Mouse (Mus musculus): Measurements from ENCODE around the gene Nkx1-2. TPM values are rescaled to one million over a fixed set of nuclear protein-coding genes. Genes with fewer than 3 reads are reported as not detected.

Gene Nkx1-2
- polyA plus RNA-seq, 1 experiment from 2014 or later = 2.6 TPM

- Histone ChIP-seq H3K27ac (replicated peaks) (no peak overlapping the region), H3K36me3 (peaks cover 41% of the 10 kb centered on the region), H3K4me1 (no peaks in the 10 kb centered on the region), H3K4me2 (replicated peaks) (no peak overlapping the region), H3K9me3 (no peaks in the 10 kb centered on the region), H3K9ac (replicated peaks) (no peak overlapping the region), H3K27me3 (0 out of 2 replicates have a peak, but pooled peaks cover 3% of the 10 kb centered on the region), H3K4me3 (no peak overlapping the region)
- 91% methylated on average over 5 of the region's 5 CpGs for WGBS
- no peak for ATAC-seq (ENCODE audit: low FRiP score, low read depth)
Observed at GRCm38 (mm10) chr7:132556575-132556974, 42.9 kb downstream of the Nkx1-2 start.

DNA sequence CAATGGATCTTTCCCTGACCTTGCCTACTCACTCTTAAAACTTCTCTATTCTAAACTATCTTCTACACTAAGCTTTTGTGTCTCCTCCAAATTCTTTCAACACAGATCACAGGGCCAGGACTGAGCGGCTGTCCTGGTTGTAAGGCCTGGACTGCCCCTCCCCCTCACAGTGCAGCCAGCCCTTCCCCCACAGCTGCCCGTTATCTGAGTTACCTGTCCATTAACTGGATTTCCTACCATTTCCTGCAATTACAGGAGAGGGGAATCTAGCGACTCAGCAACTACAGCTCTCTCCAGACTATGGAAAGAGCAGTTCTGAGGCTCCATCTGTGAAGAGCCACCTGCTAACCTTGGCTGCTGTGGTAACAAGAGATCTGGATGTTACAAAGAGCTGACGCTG is 43.5 kb downstream of the Nkx1-2 start:
- 58% methylated on average over 4 of the region's 4 CpGs for WGBS
- Histone ChIP-seq H3K4me3 (no peak overlapping the region), H3K36me3 (peaks cover 35% of the 10 kb centered on the region), H3K9ac (replicated peaks) (no peak overlapping the region), H3K4me2 (replicated peaks) (no peak overlapping the region), H3K27ac (replicated peaks) (no peak overlapping the region), H3K9me3 (no peaks in the 10 kb centered on the region), H3K27me3 (0 out of 2 replicates have a peak, but pooled peaks cover 3% of the 10 kb centered on the region), H3K4me1 (no peaks in the 10 kb centered on the region)
- ATAC-seq (ENCODE audit: low FRiP score, low read depth) = no peak

DNA sequence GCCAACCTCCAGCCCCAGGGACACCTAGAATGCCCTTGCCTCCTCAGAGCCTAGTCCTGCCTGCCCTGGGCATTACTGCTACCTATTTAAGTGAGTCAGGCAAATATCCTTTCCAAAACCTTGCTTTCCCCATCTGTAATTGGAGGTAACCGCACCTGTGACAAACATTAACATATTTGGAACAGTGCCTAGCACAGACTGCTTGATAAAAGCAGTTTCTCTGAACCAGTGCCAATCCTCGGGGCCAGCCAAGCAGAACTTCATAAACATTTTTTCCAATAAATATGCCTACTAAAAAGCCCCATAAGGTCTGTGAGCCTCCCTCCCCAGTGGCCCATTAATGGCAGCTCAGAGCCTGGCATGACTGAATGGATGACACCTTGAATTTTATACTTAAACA is 45.3 kb downstream of the Nkx1-2 start:
- 92% methylated on average over 2 of the region's 2 CpGs for WGBS
- ATAC-seq (ENCODE audit: low FRiP score, low read depth) = no peak
- H3K9ac ChIP-seq (replicated peaks) = no peak overlapping the region

DNA sequence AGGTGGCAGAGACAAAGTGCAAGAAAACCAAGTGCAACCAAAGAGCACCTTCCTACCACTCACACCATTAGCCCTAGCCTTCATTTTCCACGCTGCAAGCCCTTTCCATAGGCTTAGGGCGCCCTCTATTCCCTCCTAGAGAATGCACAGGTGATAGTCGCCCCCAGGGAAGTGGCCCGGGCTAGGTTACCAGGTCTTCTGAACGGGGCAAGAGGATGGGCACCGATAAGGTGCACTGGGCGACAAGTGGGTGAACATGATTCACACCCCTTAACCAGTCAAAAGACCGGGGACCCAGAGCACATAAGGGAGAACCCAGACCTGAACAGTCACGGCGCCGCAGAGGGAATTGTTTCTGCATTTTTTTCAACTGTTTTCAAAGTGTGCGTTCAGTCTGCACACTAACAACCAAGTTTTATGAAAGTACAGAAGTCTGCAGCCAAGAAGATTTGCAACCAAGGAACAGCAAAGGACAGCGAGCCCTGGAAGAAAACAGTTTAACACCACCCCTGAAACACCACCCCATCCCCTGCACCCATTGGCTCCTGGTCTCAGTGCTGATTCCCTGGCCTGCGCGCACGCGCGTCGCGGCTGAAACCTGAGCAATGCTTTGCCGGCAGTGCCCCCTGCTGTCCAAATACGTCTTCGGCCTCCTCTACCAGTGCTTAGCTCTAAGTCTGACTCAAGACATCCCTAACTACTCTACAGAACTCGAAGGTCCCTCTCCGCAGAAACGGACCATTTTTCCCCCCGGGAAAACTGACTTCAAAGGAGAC is 47.9 kb downstream of the Nkx1-2 start:
- H3K27me3 ChIP-seq = 0 out of 2 replicates have a peak, but pooled peaks cover 8% of the 10 kb centered on the region
- no peaks in the 10 kb centered on the region for H3K9me3 ChIP-seq
- H3K4me1 ChIP-seq = no peaks in the 10 kb centered on the region
- peak overlapping the region; percentile 49 for H3K4me3 ChIP-seq
- H3K4me2 ChIP-seq (replicated peaks) = peak overlapping the region; percentile 84
- ATAC-seq (ENCODE audit: low FRiP score, low read depth) = peak; percentile 92
- peak overlapping the region; percentile 47 for H3K9ac ChIP-seq (replicated peaks)
- WGBS = 2% methylated on average over 27 of the region's 27 CpGs
- no peak overlapping the region for H3K27ac ChIP-seq (replicated peaks)
- no peaks in the 10 kb centered on the region for H3K36me3 ChIP-seq

More for the DNA sequence above, 45.3 kb downstream of the Nkx1-2 start:
- Histone ChIP-seq H3K4me1 (no peaks in the 10 kb centered on the region), H3K4me2 (replicated peaks) (no peak overlapping the region), H3K36me3 (peaks cover 18% of the 10 kb centered on the region), H3K4me3 (no peak overlapping the region), H3K9me3 (no peaks in the 10 kb centered on the region), H3K27ac (replicated peaks) (no peak overlapping the region), H3K27me3 (0 out of 2 replicates have a peak, but pooled peaks cover 8% of the 10 kb centered on the region)

DNA sequence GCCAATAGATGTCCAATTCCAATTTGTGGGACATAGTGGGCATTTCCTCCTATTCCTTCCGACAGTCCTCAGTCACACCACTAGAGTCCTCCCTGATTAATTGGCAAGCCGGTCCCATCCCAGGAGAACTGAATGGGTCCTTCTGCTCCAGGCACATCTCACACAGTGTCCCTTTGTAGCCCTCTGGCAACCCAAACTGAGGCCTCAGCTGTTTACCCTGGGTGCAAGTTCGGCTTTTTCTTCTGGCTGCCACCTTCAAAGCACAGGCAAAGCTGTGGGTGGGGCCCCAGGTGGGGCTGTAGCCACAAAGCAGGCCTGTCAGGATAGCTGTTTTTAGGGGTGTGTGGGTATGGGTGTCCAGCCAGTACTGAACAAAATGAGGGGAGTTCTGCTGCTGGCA is 52.3 kb downstream of the Nkx1-2 start:
- H3K4me3 ChIP-seq = no peak overlapping the region
- H3K27ac ChIP-seq (replicated peaks) = no peak overlapping the region
- no peak overlapping the region for H3K4me2 ChIP-seq (replicated peaks)
- ATAC-seq (ENCODE audit: low FRiP score, low read depth) = no peak
- H3K27me3 ChIP-seq = 0 out of 2 replicates have a peak, but pooled peaks cover 5% of the 10 kb centered on the region
- H3K9ac ChIP-seq (replicated peaks) = no peak overlapping the region
- WGBS = 81% methylated on average over 3 of the region's 3 CpGs
- H3K9me3 ChIP-seq = no peaks in the 10 kb centered on the region
- no peaks in the 10 kb centered on the region for H3K4me1 ChIP-seq
- no peaks in the 10 kb centered on the region for H3K36me3 ChIP-seq

Other genes with a start within 250 kb of the Nkx1-2 start
- 105 and 114 TPM in 2 replicates for gene Oat, start 23.2 kb downstream of the Nkx1-2 start, polyA plus RNA-seq (2016; fragmentation: Nextera tagmentation; extraction: Ambion mirVana)
- gene Lhpp, start 11.0 kb upstream of the Nkx1-2 start, polyA plus RNA-seq (2016; fragmentation: Nextera tagmentation; extraction: Ambion mirVana) = 16.1 and 17.5 TPM in 2 replicates
- gene Fam53b, start 214.2 kb upstream of the Nkx1-2 start, polyA plus RNA-seq (2016; fragmentation: Nextera tagmentation; extraction: Ambion mirVana) = 28.3 and 39.6 TPM in 2 replicates